Mouse (Mus musculus): ENCODE results near the gene Tagap1. TPM values are rescaled to one million over a fixed set of nuclear protein-coding genes. Genes with fewer than 3 reads are reported as not detected.
"Not testable (repeated sequence)": the region's sequence is repeated elsewhere in the genome, so short reads cannot be mapped to it uniquely, and the experiment has no call there.

Gene Tagap1
- polyA plus RNA-seq, 1 experiment from 2014 or later: 52.0 TPM

- not testable (repeated sequence) for H3K9me3 ChIP-seq; H3K27me3 ChIP-seq (ENCODE audit: poor library complexity, severe bottlenecking); H3K4me1 ChIP-seq; H3K36me3 ChIP-seq (replicated peaks)
- H3K4me3 ChIP-seq: peak within 1 kb of the TSS; percentile 58
- H3K27ac ChIP-seq: peak within 1 kb of the TSS; percentile 85
- DNase-seq (ENCODE audit: extremely low spot score, low spot score): peak; percentile 41
- WGBS: under 1% methylated on average over 57 of the region's 68 CpGs
Measured at GRCm38 (mm10) chr17:6978287-6979248, 17.6 kb upstream of the Tagap1 start, which contains the start of gene Gm49721. TSS of gene Gm49721 (plus strand) at chr17:6978904.

- DNase-seq (ENCODE audit: extremely low spot score, low spot score); H3K36me3 ChIP-seq (replicated peaks); H3K9me3 ChIP-seq; H3K27me3 ChIP-seq (ENCODE audit: poor library complexity, severe bottlenecking); H3K4me1 ChIP-seq; H3K4me3 ChIP-seq; H3K27ac ChIP-seq: not testable (repeated sequence)
- 78% methylated on average over 3 of the region's 3 CpGs for WGBS
Measured at GRCm38 (mm10) chr17:6974985-6975384, 14.0 kb upstream of the Tagap1 start.

GRCm38 (mm10) chr17:6972836-6973396, 12.0 kb upstream of the Tagap1 start:
- not testable (repeated sequence) for H3K4me3 ChIP-seq; H3K27me3 ChIP-seq (ENCODE audit: poor library complexity, severe bottlenecking); H3K36me3 ChIP-seq (replicated peaks); H3K9me3 ChIP-seq; DNase-seq (ENCODE audit: extremely low spot score, low spot score); H3K27ac ChIP-seq; H3K4me1 ChIP-seq
- 74% methylated on average over 4 of the region's 4 CpGs for WGBS

GRCm38 (mm10) chr17:6971238-6971637, 10.3 kb upstream of the Tagap1 start:
- H3K4me3 ChIP-seq; H3K9me3 ChIP-seq; DNase-seq (ENCODE audit: extremely low spot score, low spot score); H3K27me3 ChIP-seq (ENCODE audit: poor library complexity, severe bottlenecking); H3K4me1 ChIP-seq; H3K27ac ChIP-seq; H3K36me3 ChIP-seq (replicated peaks): not testable (repeated sequence)
- 84% methylated on average over 8 of the region's 8 CpGs for WGBS

- H3K27me3 ChIP-seq (ENCODE audit: poor library complexity, severe bottlenecking); H3K9me3 ChIP-seq; H3K36me3 ChIP-seq (replicated peaks); H3K4me1 ChIP-seq; DNase-seq (ENCODE audit: extremely low spot score, low spot score); H3K4me3 ChIP-seq; H3K27ac ChIP-seq: not testable (repeated sequence)
- WGBS: 86% methylated on average over 1 of the region's 8 CpGs
Measured at GRCm38 (mm10) chr17:6970334-6970733, 9.4 kb upstream of the Tagap1 start, which contains the start of gene Rnaset2b. TSS of gene Rnaset2b (plus strand) at chr17:6970634.

- WGBS: 38% methylated on average over 1 of the region's 1 CpGs
- not testable (repeated sequence) for H3K4me3 ChIP-seq; H3K36me3 ChIP-seq (replicated peaks); DNase-seq (ENCODE audit: extremely low spot score, low spot score); H3K9me3 ChIP-seq; H3K27me3 ChIP-seq (ENCODE audit: poor library complexity, severe bottlenecking); H3K4me1 ChIP-seq; H3K27ac ChIP-seq
Measured at GRCm38 (mm10) chr17:6967673-6968072, 6.7 kb upstream of the Tagap1 start.

GRCm38 (mm10) chr17:6965364-6965763, 4.4 kb upstream of the Tagap1 start:
- WGBS: 20% methylated on average over 6 of the region's 6 CpGs
- not testable (repeated sequence) for H3K27me3 ChIP-seq (ENCODE audit: poor library complexity, severe bottlenecking)

GRCm38 (mm10) chr17:6962936-6963335, 2.0 kb upstream of the Tagap1 start:
- H3K4me1 ChIP-seq; H3K27ac ChIP-seq; H3K36me3 ChIP-seq (replicated peaks); H3K9me3 ChIP-seq; H3K4me3 ChIP-seq; H3K27me3 ChIP-seq (ENCODE audit: poor library complexity, severe bottlenecking); DNase-seq (ENCODE audit: extremely low spot score, low spot score): not testable (repeated sequence)
- WGBS: 82% methylated on average over 4 of the region's 4 CpGs

More at GRCm38 (mm10) chr17:6965364-6965763, 4.4 kb upstream of the Tagap1 start:
- H3K4me3 ChIP-seq; H3K4me1 ChIP-seq; DNase-seq (ENCODE audit: extremely low spot score, low spot score); H3K36me3 ChIP-seq (replicated peaks); H3K9me3 ChIP-seq; H3K27ac ChIP-seq: not testable (repeated sequence)

- not testable (repeated sequence) for H3K27me3 ChIP-seq (ENCODE audit: poor library complexity, severe bottlenecking); H3K36me3 ChIP-seq (replicated peaks); DNase-seq (ENCODE audit: extremely low spot score, low spot score); H3K4me3 ChIP-seq; H3K27ac ChIP-seq; H3K4me1 ChIP-seq; H3K9me3 ChIP-seq
- 77% methylated on average over 4 of the region's 6 CpGs for WGBS
Measured at GRCm38 (mm10) chr17:6962339-6962738, 1.4 kb upstream of the Tagap1 start.

- not testable (repeated sequence) for H3K27ac ChIP-seq
- DNase-seq (ENCODE audit: extremely low spot score, low spot score): peak; percentile 18
Measured at GRCm38 (mm10) chr17:6961181-6962000, 435 bp upstream of the Tagap1 start.

GRCm38 (mm10) chr17:6960349-6960748, 607 bp downstream of the Tagap1 start:
- Histone ChIP-seq H3K27ac (peak overlapping the region; percentile 90; the same call in 1 of the 2 replicates), H3K36me3 (replicated peaks) (peaks cover 14% of the 10 kb centered on the region), H3K4me3 (peak overlapping the region; percentile 59)
- not testable (repeated sequence) for H3K27me3 ChIP-seq (ENCODE audit: poor library complexity, severe bottlenecking); DNase-seq (ENCODE audit: extremely low spot score, low spot score); H3K9me3 ChIP-seq; H3K4me1 ChIP-seq
- WGBS: 0% methylated on average over 12 of the region's 12 CpGs

More at GRCm38 (mm10) chr17:6961181-6962000, 435 bp upstream of the Tagap1 start:
- H3K4me1 ChIP-seq; H3K36me3 ChIP-seq (replicated peaks); H3K9me3 ChIP-seq; H3K27me3 ChIP-seq (ENCODE audit: poor library complexity, severe bottlenecking): not testable (repeated sequence)
- H3K4me3 ChIP-seq: peak overlapping the region; percentile 40
- WGBS: 1% methylated on average over 22 of the region's 48 CpGs

GRCm38 (mm10) chr17:6959543-6960259, 1.3 kb downstream of the Tagap1 start:
- H3K4me1 ChIP-seq; H3K27me3 ChIP-seq (ENCODE audit: poor library complexity, severe bottlenecking); H3K9me3 ChIP-seq; H3K27ac ChIP-seq; DNase-seq (ENCODE audit: extremely low spot score, low spot score): not testable (repeated sequence)
- 62% methylated on average over 5 of the region's 6 CpGs for WGBS
- H3K36me3 ChIP-seq (replicated peaks): peaks cover 21% of the 10 kb centered on the region
- H3K4me3 ChIP-seq: peak overlapping the region; percentile 59
